Mouse (Mus musculus) liver, adult 2 months (tissue): Measurements from ENCODE around the gene Nphp1.

Source experiments
- CTCF ChIP-seq: fragments of 200-500 bp; IDR thresholded peaks from 2 replicates; pipeline ENCODE4 v1.5.1; 2011; ENCODE audit warnings: low read depth, low read length, control low read depth
- POLR2A ChIP-seq: fragments of 200-500 bp; IDR thresholded peaks from 2 replicates; pipeline ENCODE4 v1.6.1; 2011; ENCODE audit warnings: low read length, control low read depth; ENCODE audit not compliant: insufficient read depth; ENCODE audit errors: extremely low read depth

GRCm38 (mm10) chr2:127708060-127708459 lies 80.6 kb downstream of the Nphp1 start:
- TF ChIP-seq CTCF (no peak), POLR2A (no peak)
